Mouse (Mus musculus): ENCODE results near the gene Raf1. TPM values are rescaled to one million over a fixed set of nuclear protein-coding genes. Genes with fewer than 3 reads are reported as not detected.

The Raf1 gene
- polyA plus RNA-seq, 1 experiment from 2014 or later = 133 TPM

GRCm38 (mm10) chr6:115677441-115677840 is 1.0 kb upstream of the Raf1 start:
- no peak for ATAC-seq (ENCODE audit: insufficient number of reproducible peaks, insufficient read depth, low FRiP score, low TSS enrichment)
- WGBS = 98% methylated on average over 7 of the region's 7 CpGs
- no peak overlapping the region for H3K27ac ChIP-seq
- H3K36me3 ChIP-seq = no peaks in the 10 kb centered on the region
- H3K4me2 ChIP-seq (replicated peaks) = peak overlapping the region; percentile 51
- peaks cover 11% of the 10 kb centered on the region for H3K4me1 ChIP-seq
- no peak overlapping the region for H3K9ac ChIP-seq
- no peaks in the 10 kb centered on the region for H3K27me3 ChIP-seq
- no peaks in the 10 kb centered on the region for H3K9me3 ChIP-seq
- H3K4me3 ChIP-seq = peak overlapping the region; percentile 96; the same call in 1 of the 2 replicates

DNA sequence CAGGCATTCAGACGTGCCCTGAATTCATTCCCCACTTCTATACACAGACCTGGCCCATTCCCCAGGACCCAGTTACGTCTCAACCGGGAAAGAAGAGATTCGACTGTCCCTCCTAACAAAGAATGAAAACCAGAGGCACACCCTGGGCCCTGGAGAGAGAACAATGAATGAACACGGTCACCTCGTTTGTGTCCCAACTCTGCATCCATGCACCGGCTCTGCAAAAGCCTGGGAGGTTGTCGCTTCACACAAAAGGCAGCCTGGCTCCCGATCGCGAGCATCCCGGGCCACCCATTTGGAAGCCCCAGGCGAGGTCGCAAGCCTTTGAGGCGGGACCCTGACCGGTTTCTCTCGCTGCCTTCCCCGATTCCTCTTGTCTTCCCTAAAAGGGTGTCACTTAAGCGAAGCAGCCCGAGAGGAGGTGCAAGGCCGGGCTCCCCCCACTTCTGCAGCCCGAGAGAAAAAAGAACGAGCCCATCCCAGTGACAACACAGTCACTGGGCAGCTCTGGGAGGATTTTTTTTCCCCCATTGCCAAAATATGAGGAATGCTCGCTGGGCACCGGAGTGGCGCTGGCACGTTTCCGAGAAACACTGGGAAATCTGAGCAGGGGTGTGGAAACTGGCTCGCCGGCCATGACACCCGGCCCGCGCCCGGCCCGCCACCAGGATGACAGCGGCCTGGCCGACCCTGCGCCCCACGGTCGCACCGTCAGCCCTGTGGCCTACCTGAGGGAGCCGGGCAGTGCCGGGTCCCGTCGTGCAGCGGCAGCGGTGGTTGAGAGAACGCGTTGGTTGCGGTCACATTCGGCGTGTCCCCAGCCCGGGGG is 713 bp downstream of the Raf1 start:
- Histone ChIP-seq H3K4me3 (peak overlapping the region; percentile 96), H3K4me1 (peaks cover 11% of the 10 kb centered on the region), H3K27ac (peak overlapping the region; percentile 98), H3K36me3 (0 out of 2 replicates have a peak, but pooled peaks cover 3% of the 10 kb centered on the region), H3K27me3 (no peaks in the 10 kb centered on the region), H3K9ac (peak overlapping the region; percentile 98), H3K9me3 (no peaks in the 10 kb centered on the region), H3K4me2 (replicated peaks) (peak overlapping the region; percentile 71)
- ATAC-seq (ENCODE audit: insufficient number of reproducible peaks, insufficient read depth, low FRiP score, low TSS enrichment) = peak; percentile 70
- WGBS = 1% methylated on average over 53 of the region's 53 CpGs

- H3K27ac ChIP-seq = peak overlapping the region; percentile 98
- peak overlapping the region; percentile 71 for H3K4me2 ChIP-seq (replicated peaks)
- WGBS = under 1% methylated on average over 13 of the region's 13 CpGs
- no peaks in the 10 kb centered on the region for H3K9me3 ChIP-seq
- no peaks in the 10 kb centered on the region for H3K27me3 ChIP-seq
- H3K4me3 ChIP-seq = peak overlapping the region; percentile 96
- H3K9ac ChIP-seq = peak overlapping the region; percentile 98
- H3K4me1 ChIP-seq = peaks cover 11% of the 10 kb centered on the region
- no peak for ATAC-seq (ENCODE audit: insufficient number of reproducible peaks, insufficient read depth, low FRiP score, low TSS enrichment)
- 0 out of 2 replicates have a peak, but pooled peaks cover 3% of the 10 kb centered on the region for H3K36me3 ChIP-seq
These were observed 1.3 kb downstream of the Raf1 start for GRCm38 (mm10) chr6:115675166-115675507.

DNA sequence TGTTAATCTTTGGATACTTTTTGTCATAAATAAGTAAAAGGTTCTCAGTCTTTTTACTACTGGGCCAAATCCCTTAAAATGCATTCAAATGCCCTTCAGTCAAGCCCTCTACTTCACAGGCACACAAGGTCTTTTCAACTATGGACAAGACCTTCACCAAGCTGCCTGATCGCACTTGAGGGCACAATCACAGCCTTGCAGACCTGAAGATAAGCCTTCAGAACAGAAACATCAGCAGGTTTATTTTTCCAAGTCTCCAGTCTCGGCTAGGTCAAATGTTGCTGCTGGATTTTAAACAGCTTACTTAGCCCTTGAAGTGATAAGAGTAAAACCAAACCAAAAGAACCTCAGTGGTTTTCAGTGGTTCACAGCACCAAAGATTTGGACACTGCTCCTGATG is 2.1 kb downstream of the Raf1 start:
- WGBS = 52% methylated on average over 2 of the region's 2 CpGs
- Histone ChIP-seq H3K9ac (peak overlapping the region; percentile 98), H3K36me3 (0 out of 2 replicates have a peak, but pooled peaks cover 3% of the 10 kb centered on the region), H3K27ac (no peak overlapping the region), H3K27me3 (no peaks in the 10 kb centered on the region), H3K9me3 (no peaks in the 10 kb centered on the region), H3K4me3 (peak overlapping the region; percentile 96), H3K4me1 (peaks cover 11% of the 10 kb centered on the region), H3K4me2 (replicated peaks) (peak overlapping the region; percentile 71)
- ATAC-seq (ENCODE audit: insufficient number of reproducible peaks, insufficient read depth, low FRiP score, low TSS enrichment) = no peak

- H3K4me1 ChIP-seq = peaks cover 20% of the 10 kb centered on the region
- no peaks in the 10 kb centered on the region for H3K27me3 ChIP-seq
- 95% methylated on average over 1 of the region's 1 CpGs for WGBS
- peaks cover 8% of the 10 kb centered on the region; the same call in 1 of the 2 replicates for H3K36me3 ChIP-seq
- ATAC-seq (ENCODE audit: insufficient number of reproducible peaks, insufficient read depth, low FRiP score, low TSS enrichment) = no peak
- no peaks in the 10 kb centered on the region for H3K9me3 ChIP-seq
- no peak overlapping the region for H3K27ac ChIP-seq
- H3K9ac ChIP-seq = no peak overlapping the region
- no peak overlapping the region for H3K4me2 ChIP-seq (replicated peaks)
- H3K4me3 ChIP-seq = no peak overlapping the region
These were observed 3.7 kb downstream of the Raf1 start for GRCm38 (mm10) chr6:115672700-115673099.

DNA sequence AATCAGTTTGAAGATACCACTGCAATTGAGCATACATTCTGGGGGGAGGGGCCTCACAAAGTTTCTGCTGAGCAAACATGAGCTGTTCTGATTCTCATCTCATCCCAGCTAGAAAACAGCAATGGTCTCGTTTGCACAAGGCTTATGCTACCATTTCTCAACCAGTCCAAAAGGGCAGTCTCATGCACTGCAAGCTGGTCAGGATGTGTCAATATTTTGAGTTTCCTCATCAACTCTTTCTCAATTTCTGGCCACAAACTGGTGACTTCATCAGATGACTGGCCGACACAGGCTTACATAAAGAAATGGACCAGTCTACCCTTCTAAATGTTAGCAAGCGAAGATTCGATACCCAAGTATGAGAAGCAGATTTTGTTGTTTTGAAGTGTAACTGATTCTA is 9.8 kb downstream of the Raf1 start:
- Histone ChIP-seq H3K36me3 (peaks cover 8% of the 10 kb centered on the region; the same call in 1 of the 2 replicates), H3K27ac (no peak overlapping the region), H3K27me3 (no peaks in the 10 kb centered on the region), H3K4me3 (no peak overlapping the region), H3K9ac (no peak overlapping the region), H3K9me3 (no peaks in the 10 kb centered on the region), H3K4me2 (replicated peaks) (no peak overlapping the region), H3K4me1 (peaks cover 9% of the 10 kb centered on the region)
- 81% methylated on average over 4 of the region's 4 CpGs for WGBS
- ATAC-seq (ENCODE audit: insufficient number of reproducible peaks, insufficient read depth, low FRiP score, low TSS enrichment) = no peak

DNA sequence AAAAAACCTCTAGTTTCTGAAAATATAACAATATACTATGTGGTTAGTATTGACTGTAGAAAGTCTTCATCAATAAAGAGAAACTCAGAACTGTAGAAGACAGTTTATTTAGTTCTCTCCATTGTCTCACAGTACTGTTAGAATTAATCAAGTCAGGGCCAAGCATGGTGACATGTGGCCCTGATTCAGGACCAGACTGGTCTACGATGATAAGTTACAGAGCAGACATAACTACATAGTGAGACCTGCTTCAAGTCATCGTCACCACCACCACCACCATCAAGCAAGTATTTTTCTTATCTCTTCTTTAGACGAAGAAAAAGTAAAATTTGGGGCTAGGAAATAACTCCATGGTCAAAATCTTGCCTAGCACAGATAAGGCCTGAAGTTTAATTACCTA is 12.2 kb downstream of the Raf1 start:
- Histone ChIP-seq H3K4me2 (replicated peaks) (no peak overlapping the region), H3K9ac (no peak overlapping the region), H3K27ac (no peak overlapping the region), H3K36me3 (peaks cover 5% of the 10 kb centered on the region; the same call in 1 of the 2 replicates), H3K27me3 (no peaks in the 10 kb centered on the region), H3K4me3 (no peak overlapping the region), H3K9me3 (no peaks in the 10 kb centered on the region), H3K4me1 (peaks cover 16% of the 10 kb centered on the region)
- 93% methylated on average over 3 of the region's 3 CpGs for WGBS
- ATAC-seq (ENCODE audit: insufficient number of reproducible peaks, insufficient read depth, low FRiP score, low TSS enrichment) = no peak

DNA sequence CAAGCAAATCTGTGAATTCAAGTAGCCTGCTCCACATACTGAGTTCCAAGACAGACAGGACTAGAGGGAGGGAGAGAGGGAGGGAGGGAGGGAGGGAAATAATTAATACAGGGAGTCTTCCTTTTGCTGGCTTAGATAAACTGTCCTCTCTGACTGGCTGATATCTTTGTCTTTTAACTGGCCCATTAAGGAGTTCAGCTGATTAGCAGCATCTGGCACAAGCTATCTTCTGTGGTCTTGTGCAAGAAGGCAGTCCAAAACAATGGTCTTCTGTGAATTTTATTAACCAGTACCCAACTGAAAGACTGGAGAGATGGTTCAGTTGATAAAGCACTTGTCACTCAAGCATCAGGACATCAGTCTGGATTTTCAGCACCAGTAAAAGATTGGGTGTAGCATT is 17.6 kb downstream of the Raf1 start:
- H3K9me3 ChIP-seq = no peaks in the 10 kb centered on the region
- peaks cover 17% of the 10 kb centered on the region for H3K4me1 ChIP-seq
- H3K27ac ChIP-seq = no peak overlapping the region
- no peak overlapping the region for H3K9ac ChIP-seq
- H3K4me2 ChIP-seq (replicated peaks) = no peak overlapping the region
- ATAC-seq (ENCODE audit: insufficient number of reproducible peaks, insufficient read depth, low FRiP score, low TSS enrichment) = no peak
- no peak overlapping the region for H3K4me3 ChIP-seq
- H3K36me3 ChIP-seq = no peaks in the 10 kb centered on the region
- H3K27me3 ChIP-seq = no peaks in the 10 kb centered on the region

DNA sequence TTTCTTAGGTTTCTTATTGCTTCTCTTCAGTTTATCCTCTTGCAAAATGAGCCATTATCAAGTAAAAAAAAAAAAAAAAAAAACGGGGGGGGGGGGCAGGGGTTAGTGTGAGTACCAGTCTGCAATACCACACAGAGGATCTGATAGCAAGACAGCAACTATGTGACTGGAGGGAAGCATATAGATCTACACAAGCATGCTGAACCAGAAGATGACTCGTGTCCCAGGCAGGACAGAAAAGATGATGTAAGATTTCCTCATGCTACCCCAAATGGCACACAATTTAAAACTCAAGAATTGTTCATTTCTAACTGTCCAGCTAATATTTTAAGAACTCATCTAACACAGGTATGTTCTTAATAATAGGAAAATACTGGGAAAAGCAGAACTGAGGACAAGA is 22.5 kb downstream of the Raf1 start:
- H3K9me3 ChIP-seq = no peaks in the 10 kb centered on the region
- H3K4me3 ChIP-seq = no peak overlapping the region
- peaks cover 30% of the 10 kb centered on the region for H3K4me1 ChIP-seq
- no peaks in the 10 kb centered on the region for H3K36me3 ChIP-seq
- no peak overlapping the region for H3K27ac ChIP-seq
- no peak overlapping the region for H3K9ac ChIP-seq
- WGBS = 81% methylated on average over 1 of the region's 2 CpGs
- H3K27me3 ChIP-seq = no peaks in the 10 kb centered on the region
- no peak overlapping the region for H3K4me2 ChIP-seq (replicated peaks)
- no peak for ATAC-seq (ENCODE audit: insufficient number of reproducible peaks, insufficient read depth, low FRiP score, low TSS enrichment)

- H3K4me3 ChIP-seq = no peak overlapping the region
- H3K9me3 ChIP-seq = no peaks in the 10 kb centered on the region
- no peak for ATAC-seq (ENCODE audit: insufficient number of reproducible peaks, insufficient read depth, low FRiP score, low TSS enrichment)
- no peak overlapping the region for H3K4me2 ChIP-seq (replicated peaks)
- no peaks in the 10 kb centered on the region for H3K36me3 ChIP-seq
- no peak overlapping the region for H3K9ac ChIP-seq
- H3K4me1 ChIP-seq = peaks cover 22% of the 10 kb centered on the region
- no peak overlapping the region for H3K27ac ChIP-seq
- no peaks in the 10 kb centered on the region for H3K27me3 ChIP-seq
These were observed 24.7 kb downstream of the Raf1 start for GRCm38 (mm10) chr6:115651719-115652118.

GRCm38 (mm10) chr6:115650476-115651427 is 25.7 kb downstream of the Raf1 start:
- WGBS = 45% methylated on average over 5 of the region's 5 CpGs
- no peak overlapping the region for H3K4me3 ChIP-seq
- peaks cover 22% of the 10 kb centered on the region for H3K4me1 ChIP-seq
- H3K9me3 ChIP-seq = no peaks in the 10 kb centered on the region
- ATAC-seq (ENCODE audit: insufficient number of reproducible peaks, insufficient read depth, low FRiP score, low TSS enrichment) = no peak
- no peaks in the 10 kb centered on the region for H3K27me3 ChIP-seq
- 0 out of 2 replicates have a peak overlapping the region, but pooled peaks have one; percentile 6 for H3K27ac ChIP-seq
- no peaks in the 10 kb centered on the region for H3K36me3 ChIP-seq
- no peak overlapping the region for H3K4me2 ChIP-seq (replicated peaks)
- no peak overlapping the region for H3K9ac ChIP-seq

All from embryonic facial prominence, embryonic 12.5 days (tissue).